Mouse (Mus musculus) heart, adult 18-20 months (tissue): Measurements from ENCODE around the gene Ddx39b. TPM values are rescaled to one million over a fixed set of nuclear protein-coding genes. Genes with fewer than 3 reads are reported as not detected.
A peak's percentile ranks its signal among the peaks of the same experiment; 100 is the strongest.

Experiments
- DNase-seq, 2 experiments: peaks; one replicate each; pipeline ENCODE4 v3.0.0; 2021 to 2022; ENCODE audit warnings: mixed read lengths in 1 of 2
- total RNA-seq, 2 experiments: library from RNA; stranded (reverse); gene quantifications; 2 replicates each; pipeline ENCODE4 v1.2.3; 2021

Ddx39b gene
- total RNA-seq, 2 experiments from 2014 or later: 77.3 to 83.1 TPM

DNA sequence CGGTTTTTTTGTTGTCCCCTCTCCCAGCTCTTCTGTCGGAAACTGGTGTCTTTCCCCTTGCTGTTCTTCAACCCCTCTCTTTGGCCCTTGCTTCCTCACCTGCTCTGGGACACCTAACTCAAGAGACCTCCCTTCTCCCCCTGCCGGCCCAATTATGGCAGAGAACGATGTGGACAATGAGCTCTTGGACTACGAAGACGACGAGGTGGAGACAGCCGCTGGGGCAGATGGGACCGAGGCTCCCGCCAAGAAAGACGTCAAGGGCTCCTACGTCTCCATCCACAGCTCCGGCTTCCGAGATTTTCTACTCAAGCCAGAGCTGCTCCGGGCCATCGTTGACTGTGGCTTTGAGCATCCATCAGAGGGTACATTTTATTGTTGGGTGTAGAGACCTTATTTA is 1.5 kb downstream of the Ddx39b start:
- DNase-seq: peak; percentile 59 to 63

GRCm38 (mm10) chr17:35244999-35245398 is 3.5 kb downstream of the Ddx39b start:
- DNase-seq: no peak

- DNase-seq: no peak
Observed at GRCm38 (mm10) chr17:35245731-35246623, 4.4 kb downstream of the Ddx39b start.

- DNase-seq: no peak
Observed at GRCm38 (mm10) chr17:35247144-35247543, 5.6 kb downstream of the Ddx39b start.

- DNase-seq: no peak
Observed at GRCm38 (mm10) chr17:35248986-35249385, 7.4 kb downstream of the Ddx39b start.

DNA sequence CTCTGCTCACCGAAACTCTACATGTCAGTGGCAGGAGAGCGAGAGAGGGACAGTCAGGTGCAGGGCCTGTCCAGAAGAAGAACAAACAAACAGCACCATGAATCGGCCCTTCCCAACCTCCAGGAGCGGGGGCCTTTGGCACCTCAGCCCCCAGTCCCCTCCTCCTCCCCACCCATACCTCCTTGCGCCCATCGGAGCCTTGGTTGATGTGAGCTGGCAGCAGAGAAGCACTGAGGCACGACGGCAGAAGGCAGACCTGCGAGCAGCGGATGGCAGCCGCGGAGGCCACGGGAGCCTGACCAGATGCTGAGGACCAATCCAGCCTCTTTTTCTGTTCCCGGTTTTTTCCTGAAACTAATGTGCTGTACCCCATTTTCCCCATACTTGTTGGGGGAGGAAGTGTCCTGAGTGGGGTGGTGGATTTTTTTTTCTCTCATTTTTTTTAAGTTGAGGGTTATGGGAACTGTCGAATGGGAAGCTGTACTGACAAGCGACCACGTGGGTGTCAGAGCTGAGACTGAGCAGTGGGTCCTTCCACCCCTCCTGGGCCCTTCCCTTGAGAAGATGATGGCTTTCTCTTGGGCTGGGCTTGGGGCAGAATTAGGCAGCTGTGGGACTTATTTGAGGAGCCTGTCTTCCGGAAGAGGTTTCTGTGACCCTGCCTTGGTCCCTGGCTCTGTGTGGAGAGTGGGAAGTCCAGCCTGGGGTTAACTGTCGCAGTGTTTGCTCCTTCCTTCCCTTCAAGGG is 8.1 kb downstream of the Ddx39b start:
- DNase-seq: no peak

- no peak for DNase-seq
Observed at GRCm38 (mm10) chr17:35250348-35251120, 9.0 kb downstream of the Ddx39b start.

GRCm38 (mm10) chr17:35251162-35251719 is 9.7 kb downstream of the Ddx39b start:
- DNase-seq: no peak

DNA sequence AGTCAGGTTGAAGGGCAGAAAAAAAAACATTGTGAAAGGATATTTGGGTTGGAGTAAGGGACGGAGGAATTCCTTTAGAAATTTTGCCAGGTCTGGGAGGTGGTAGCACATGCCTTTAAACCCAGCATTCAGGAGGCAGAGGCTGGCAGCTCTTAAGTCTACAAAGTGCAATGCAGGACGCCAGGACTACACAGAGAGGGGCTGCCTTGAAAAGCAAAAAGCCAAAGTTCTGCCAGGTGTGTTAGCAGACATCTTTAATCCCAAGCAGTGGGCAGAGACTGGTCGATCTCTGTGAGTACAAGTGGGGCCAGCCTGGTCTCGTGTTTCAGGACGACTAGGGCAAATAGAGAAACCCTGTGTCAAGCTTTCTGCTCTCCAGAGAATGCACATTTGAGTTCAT is 10.4 kb downstream of the Ddx39b start:
- DNase-seq: no peak

DNA sequence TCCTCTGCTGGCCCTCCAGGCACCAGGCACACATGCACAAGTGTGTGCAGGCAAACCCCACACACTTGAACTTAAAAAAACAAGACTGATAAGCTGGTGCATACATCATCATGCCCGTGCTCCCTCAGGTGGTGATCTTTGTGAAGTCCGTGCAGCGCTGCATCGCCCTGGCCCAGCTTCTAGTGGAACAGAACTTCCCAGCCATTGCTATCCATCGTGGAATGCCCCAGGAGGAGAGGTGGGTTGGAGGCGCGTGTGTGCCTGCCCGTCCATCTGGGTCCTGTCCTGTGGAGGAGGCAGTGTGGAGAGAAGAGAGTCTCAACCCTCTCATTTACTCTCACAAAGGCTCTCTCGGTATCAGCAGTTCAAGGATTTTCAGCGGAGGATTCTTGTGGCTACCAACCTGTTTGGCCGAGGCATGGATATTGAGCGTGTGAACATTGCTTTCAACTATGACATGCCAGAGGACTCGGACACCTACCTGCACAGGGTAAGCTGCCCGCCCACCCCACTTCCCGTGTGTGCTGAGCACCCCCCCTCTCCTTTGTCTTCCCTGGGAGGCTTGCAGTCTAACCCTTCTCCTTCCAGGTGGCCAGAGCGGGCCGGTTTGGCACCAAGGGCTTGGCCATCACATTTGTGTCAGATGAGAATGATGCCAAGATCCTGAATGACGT is 11.2 kb downstream of the Ddx39b start:
- DNase-seq: no peak

GRCm38 (mm10) chr17:35253293-35254093 is 11.9 kb downstream of the Ddx39b start:
- DNase-seq: no peak

DNA sequence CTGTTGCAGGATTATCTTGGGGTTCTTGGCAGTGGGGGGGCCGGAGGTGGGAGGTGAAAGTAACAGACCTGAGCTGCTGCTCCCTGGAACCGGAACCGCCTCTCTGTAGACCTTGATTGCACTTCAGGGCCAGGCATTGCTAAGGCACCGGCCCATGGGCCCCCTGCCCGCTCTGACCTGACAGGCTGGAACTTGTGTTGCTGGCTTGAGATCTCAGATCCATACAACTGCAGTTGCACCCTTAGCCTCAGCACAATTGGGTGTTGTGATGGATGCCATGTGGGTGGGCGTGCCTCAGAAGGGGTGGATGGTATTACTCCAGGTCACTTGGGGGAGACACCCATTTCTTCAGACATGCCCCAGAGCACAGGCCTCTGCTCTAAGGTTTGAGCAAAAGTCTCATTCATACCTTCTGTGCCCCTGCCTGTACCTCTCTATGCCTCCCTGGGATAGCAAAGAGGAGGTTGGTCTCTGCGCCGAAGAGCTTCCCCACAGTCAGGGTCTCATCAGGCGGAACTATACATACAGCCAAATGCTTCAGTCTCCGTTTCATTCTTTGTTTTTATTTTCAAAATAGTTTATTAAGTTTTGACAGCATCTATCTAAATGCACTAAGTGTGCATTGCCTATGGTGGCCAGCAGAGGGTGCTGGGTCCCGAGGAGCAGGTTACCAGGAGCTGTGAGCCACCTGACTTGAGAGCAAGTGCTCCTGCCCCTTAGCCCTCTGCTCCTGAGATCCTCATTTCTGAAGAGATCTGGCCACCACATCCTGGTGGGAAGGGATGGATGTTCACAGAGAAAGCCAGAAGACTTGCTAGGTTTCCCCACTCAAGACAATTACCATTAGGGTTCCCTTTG is 12.9 kb downstream of the Ddx39b start:
- peak in 1 of 2 experiments; percentile 78 for DNase-seq

GRCm38 (mm10) chr17:35255301-35255700 is 13.8 kb downstream of the Ddx39b start:
- no peak for DNase-seq

DNA sequence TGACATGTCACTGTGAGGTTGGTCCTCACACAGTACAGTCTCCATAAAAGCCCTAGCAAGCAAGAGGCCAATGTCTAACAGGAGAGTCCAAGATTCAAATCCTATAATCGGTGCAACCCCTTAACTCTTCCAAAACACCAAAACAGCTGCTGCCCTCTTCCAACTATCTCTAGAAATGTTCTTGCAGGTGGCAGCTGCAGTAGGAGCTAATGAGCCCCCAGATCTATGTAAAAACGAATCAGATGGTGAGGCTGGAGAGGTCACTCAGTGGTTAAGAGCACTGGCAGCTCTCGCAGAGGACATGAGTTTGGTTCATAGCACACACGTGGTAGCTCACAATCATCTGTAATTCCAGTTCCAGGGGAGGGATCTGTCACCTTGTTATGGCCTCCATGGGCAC is 14.2 kb downstream of the Ddx39b start:
- no peak for DNase-seq

- no peak for DNase-seq
Observed at GRCm38 (mm10) chr17:35257378-35257777, 15.8 kb downstream of the Ddx39b start.

DNA sequence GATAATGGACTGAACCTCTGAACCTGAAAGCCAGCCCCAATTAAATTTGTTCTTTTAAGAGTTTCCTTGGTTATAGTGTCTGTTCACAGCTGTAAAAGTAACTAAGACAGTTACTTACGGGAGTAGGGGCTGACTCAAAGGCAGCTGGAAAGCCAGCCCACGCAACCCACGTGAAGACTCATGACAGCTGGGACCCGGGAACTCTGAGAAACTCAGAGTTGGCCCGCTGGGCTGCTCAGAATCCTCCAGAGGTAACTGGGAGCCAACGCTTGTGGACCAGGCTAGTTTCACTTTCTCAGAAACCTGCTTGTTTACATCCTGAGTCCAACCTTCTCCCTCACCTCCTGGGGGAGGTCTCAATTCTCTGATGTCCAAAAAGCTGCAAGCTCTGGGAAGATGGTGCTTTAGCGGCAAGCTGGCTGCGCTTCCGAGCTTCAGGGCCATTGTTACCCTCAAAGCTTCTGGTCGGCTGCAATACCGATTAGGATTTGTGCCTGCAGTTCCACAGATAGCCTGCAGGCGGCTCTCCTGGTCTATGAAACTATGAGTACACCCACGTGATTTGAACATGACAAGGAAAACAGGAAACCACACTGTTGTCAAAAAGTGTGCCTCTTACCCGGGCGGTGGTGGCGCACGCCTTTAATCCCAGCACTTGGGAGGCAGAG is 16.4 kb downstream of the Ddx39b start:
- DNase-seq: peak; percentile 97 to 99

DNA sequence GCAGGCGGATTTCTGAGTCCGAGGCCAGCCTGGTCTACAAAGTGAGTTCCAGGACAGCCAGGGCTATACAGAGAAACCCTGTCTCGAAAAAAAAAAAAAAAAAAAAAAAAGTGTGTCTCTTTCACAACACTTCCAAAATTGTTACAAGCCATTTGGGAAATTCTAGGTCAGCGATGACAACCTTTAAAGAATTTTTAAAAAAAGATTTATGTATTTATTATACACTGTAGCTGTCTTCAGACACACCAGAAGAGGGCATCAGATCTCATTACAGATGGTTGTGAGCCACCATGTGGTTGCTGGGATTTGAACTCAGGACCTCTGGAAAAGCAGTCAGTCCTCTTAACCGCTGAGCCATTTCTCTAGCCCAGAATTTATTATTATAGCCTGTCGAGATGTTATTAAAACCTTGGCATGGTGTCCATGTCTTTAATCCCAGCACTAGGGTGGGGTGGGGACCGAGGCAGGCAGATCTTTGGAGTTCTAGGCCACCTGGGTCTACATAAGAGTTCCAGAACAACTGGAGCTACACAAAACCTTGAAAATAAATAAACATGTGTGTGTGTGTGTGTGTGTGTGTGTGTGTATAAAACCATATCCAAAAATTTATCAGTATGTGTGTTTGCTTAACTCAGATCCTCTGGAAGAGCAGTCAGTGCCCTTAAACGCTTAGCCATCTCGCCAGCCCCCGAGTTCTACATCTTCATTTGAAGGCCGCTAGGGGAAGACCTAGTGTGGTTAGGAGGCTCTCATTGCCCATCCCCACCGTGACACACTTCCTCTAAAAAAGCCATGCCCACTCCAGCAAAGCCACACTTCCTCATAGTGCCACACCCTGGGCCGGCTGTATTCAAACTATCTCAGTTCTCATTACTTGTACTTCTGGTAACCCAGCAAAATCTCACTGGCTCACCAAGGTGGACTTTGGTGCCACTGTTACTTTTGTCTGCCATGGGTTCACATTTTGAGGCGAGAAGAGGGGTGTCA is 17.2 kb downstream of the Ddx39b start:
- DNase-seq: peak; percentile 76 to 92

- DNase-seq: peak in 1 of 2 experiments; percentile 28
Observed at GRCm38 (mm10) chr17:35259621-35260020, 18.1 kb downstream of the Ddx39b start.
